Mouse (Mus musculus) liver, postnatal 0 days (tissue): ENCODE measurements at regions not wholly inside any gene's neighbourhood (a gene's known extent, or its start where the extent isn't known, plus 50 kb on each side); places are given as distances from the start of the nearest gene placed in this dataset.

Source experiments
- CTCF ChIP-seq: sonication (generic); IDR thresholded peaks from 2 replicates; pipeline ENCODE4 v1.5.1; 2016; ENCODE audit warnings: antibody characterized with exemption, low read depth
- EP300 ChIP-seq: IDR thresholded peaks from 2 replicates; pipeline ENCODE4 v1.6.1; 2016; ENCODE audit warnings: antibody characterized with exemption, low read depth, mild to moderate bottlenecking

DNA sequence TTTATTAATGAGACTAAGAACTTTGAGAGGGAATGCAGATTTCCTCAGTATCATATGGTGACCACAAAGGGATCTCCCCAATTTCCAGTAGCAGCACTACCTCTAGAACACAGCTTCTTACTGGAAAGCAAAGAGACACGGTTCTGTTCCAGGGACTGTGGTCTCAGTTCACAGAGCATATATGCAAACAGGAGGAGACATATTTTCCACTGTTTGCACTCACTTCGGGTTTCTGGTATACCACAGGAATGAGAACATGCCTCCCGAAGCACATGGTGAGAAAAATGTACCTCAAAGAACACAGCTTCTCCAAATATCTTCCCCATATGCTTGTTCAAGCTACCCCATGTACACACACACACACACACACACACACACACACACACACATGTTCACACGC lies 224.1 kb upstream of the Gm9747 start:
- TF ChIP-seq CTCF, result no peak
- TF ChIP-seq EP300, result no peak
